Mouse (Mus musculus) lung, postnatal 4 days (tissue): ENCODE data around the gene Rhod.
A peak's percentile ranks its signal among the peaks of the same experiment; 100 is the strongest.
"Not testable (repeated sequence)": the region's sequence is repeated elsewhere in the genome, so short reads cannot be mapped to it uniquely, and the experiment has no call there.

Experiments used
- DNase-seq, 2 experiments: peaks; one replicate each; pipeline ENCODE4 v3.0.0; 2021

Gene Rhod

GRCm38 (mm10) chr19:4398959-4399358 is 40.3 kb downstream of the Rhod start:
- DNase-seq = no peak

GRCm38 (mm10) chr19:4398630-4398948 is 40.6 kb downstream of the Rhod start:
- no peak for DNase-seq

GRCm38 (mm10) chr19:4397798-4398629 is 41.2 kb downstream of the Rhod start, which contains the start of gene Kdm2a:
TSS of gene Kdm2a (minus strand) at chr19:4398285.
- peak; percentile 66 to 76 for DNase-seq

GRCm38 (mm10) chr19:4396998-4397797 is 42.0 kb downstream of the Rhod start:
- DNase-seq = peak; percentile 97 to 98

GRCm38 (mm10) chr19:4396081-4396997 is 42.9 kb downstream of the Rhod start:
- peak; percentile 32 to 56 for DNase-seq

GRCm38 (mm10) chr19:4387276-4387675 is 52.0 kb downstream of the Rhod start:
- no peak for DNase-seq

- no peak for DNase-seq
Observed at GRCm38 (mm10) chr19:4385026-4385425, 54.2 kb downstream of the Rhod start.

- DNase-seq = no peak
Observed at GRCm38 (mm10) chr19:4384322-4384721, 54.9 kb downstream of the Rhod start.

GRCm38 (mm10) chr19:4383306-4383705 is 55.9 kb downstream of the Rhod start:
- no peak for DNase-seq

GRCm38 (mm10) chr19:4382303-4382702 is 56.9 kb downstream of the Rhod start:
- DNase-seq = not testable (repeated sequence)
